Comparison of ENCODE assay signal across 22 mouse cellular contexts in genomic region chr10:25035363-25035762, GRCm38 (mm10).
DNase-seq lines count a peak whose midpoint lies in the region; ATAC-seq and TF ChIP-seq lines count a peak whose summit lies in the region.
"Had no signal": no experiment of that assay in that cellular context is flagged by ENCODE, and none has a peak within 500 bp of the region (broad histone marks: within the 10 kb centered on the region; RNA-seq: fewer than 3 reads in every experiment).

No protein-coding gene starts in this region.

- no peaks in the 10 kb centered on the region for H3K27me3 ChIP-seq in embryonic facial prominence, embryonic 14.5 days (replicated peaks; ENCODE audit: control insufficient read depth, insufficient read depth, low read length)
- no peaks in the 10 kb centered on the region for H3K27me3 ChIP-seq in embryonic facial prominence, embryonic 10.5 days (replicated peaks; ENCODE audit: low read depth, poor library complexity, severe bottlenecking)
- H3K27me3 ChIP-seq in hindbrain, embryonic 15.5 days = no peaks in the 10 kb centered on the region
- no peaks in the 10 kb centered on the region for H3K27me3 ChIP-seq in hindbrain, embryonic 10.5 days (ENCODE audit: insufficient read depth, poor library complexity, severe bottlenecking)
- H3K27me3 ChIP-seq: embryonic facial prominence, embryonic 12.5 days; forebrain, embryonic 12.5 days; forebrain, embryonic 15.5 days; heart, embryonic 12.5 days; heart, embryonic 15.5 days had no signal

- WGBS in embryonic facial prominence, embryonic 14.5 days = 63% methylated on average over 6 of the region's 6 CpGs
- 81% methylated on average over 6 of the region's 6 CpGs for WGBS in embryonic facial prominence, embryonic 10.5 days
- 65% methylated on average over 6 of the region's 6 CpGs for WGBS in hindbrain, embryonic 15.5 days
- 86% methylated on average over 6 of the region's 6 CpGs for WGBS in hindbrain, embryonic 10.5 days

- TF ChIP-seq CTCF in brain, embryonic 14.5 days (IDR thresholded peaks at IDR 0.05; ENCODE audit: borderline replicate concordance, extremely low read depth, insufficient read depth, insufficient read length) = no peak

- no peaks in the 10 kb centered on the region for H3K4me1 ChIP-seq in embryonic facial prominence, embryonic 14.5 days (ENCODE audit: control insufficient read depth, insufficient read depth, low read length)
- no peaks in the 10 kb centered on the region for H3K4me1 ChIP-seq in embryonic facial prominence, embryonic 10.5 days
- no peaks in the 10 kb centered on the region for H3K4me1 ChIP-seq in hindbrain, embryonic 15.5 days (replicated peaks)
- no peaks in the 10 kb centered on the region for H3K4me1 ChIP-seq in hindbrain, embryonic 10.5 days (replicated peaks)
- H3K4me1 ChIP-seq: embryonic facial prominence, embryonic 12.5 days; forebrain, embryonic 12.5 days; forebrain, embryonic 15.5 days; heart, embryonic 12.5 days; heart, embryonic 15.5 days had no signal

- H3K9me3 ChIP-seq in embryonic facial prominence, embryonic 14.5 days (ENCODE audit: control insufficient read depth, low read length) = no peaks in the 10 kb centered on the region
- H3K9me3 ChIP-seq in embryonic facial prominence, embryonic 10.5 days = no peaks in the 10 kb centered on the region
- H3K9me3 ChIP-seq in hindbrain, embryonic 15.5 days = no peaks in the 10 kb centered on the region
- H3K9me3 ChIP-seq in hindbrain, embryonic 10.5 days = no peaks in the 10 kb centered on the region
- H3K9me3 ChIP-seq: embryonic facial prominence, embryonic 12.5 days; forebrain, embryonic 12.5 days; forebrain, embryonic 15.5 days; heart, embryonic 15.5 days had no signal

- H3K36me3 ChIP-seq in embryonic facial prominence, embryonic 14.5 days (ENCODE audit: control insufficient read depth, insufficient read depth, low read length) = no peaks in the 10 kb centered on the region
- no peaks in the 10 kb centered on the region for H3K36me3 ChIP-seq in embryonic facial prominence, embryonic 10.5 days (replicated peaks)
- no peaks in the 10 kb centered on the region for H3K36me3 ChIP-seq in hindbrain, embryonic 15.5 days
- no peaks in the 10 kb centered on the region for H3K36me3 ChIP-seq in hindbrain, embryonic 10.5 days
- H3K36me3 ChIP-seq: embryonic facial prominence, embryonic 12.5 days; forebrain, embryonic 12.5 days; forebrain, embryonic 15.5 days; heart, embryonic 12.5 days; heart, embryonic 15.5 days had no signal

- no peak overlapping the region for H3K4me2 ChIP-seq in embryonic facial prominence, embryonic 14.5 days (ENCODE audit: low read depth, low read length)
- H3K4me2 ChIP-seq in hindbrain, embryonic 15.5 days = no peak overlapping the region
- H3K4me2 ChIP-seq: embryonic facial prominence, embryonic 12.5 days; forebrain, embryonic 12.5 days; forebrain, embryonic 15.5 days; heart, embryonic 12.5 days; heart, embryonic 15.5 days had no signal

- peak; percentile 41; the same call in 1 of the 2 replicates for ATAC-seq in embryonic facial prominence, embryonic 14.5 days (ENCODE audit: low read depth)
- ATAC-seq in hindbrain, embryonic 15.5 days (ENCODE audit: low FRiP score, low read depth) = peak; percentile 54
- ATAC-seq: activated CD4-positive, CD25-positive, alpha-beta regulatory T cell, adult 4 months; forebrain, embryonic 15.5 days; intestine, postnatal 0 days had no signal

- no peak overlapping the region for H3K27ac ChIP-seq in embryonic facial prominence, embryonic 14.5 days (replicated peaks; ENCODE audit: low read depth, low read length)
- H3K27ac ChIP-seq in embryonic facial prominence, embryonic 10.5 days (replicated peaks) = no peak overlapping the region
- H3K27ac ChIP-seq in hindbrain, embryonic 15.5 days (replicated peaks) = no peak overlapping the region
- H3K27ac ChIP-seq in hindbrain, embryonic 10.5 days = no peak overlapping the region
- H3K27ac ChIP-seq: embryonic facial prominence, embryonic 12.5 days; forebrain, embryonic 12.5 days; forebrain, embryonic 15.5 days; heart, embryonic 15.5 days had no signal

- H3K4me3 ChIP-seq in embryonic facial prominence, embryonic 14.5 days (ENCODE audit: low read depth, low read length) = no peak overlapping the region
- H3K4me3 ChIP-seq in embryonic facial prominence, embryonic 10.5 days = no peak overlapping the region
- no peak overlapping the region for H3K4me3 ChIP-seq in hindbrain, embryonic 15.5 days
- H3K4me3 ChIP-seq in hindbrain, embryonic 10.5 days = no peak overlapping the region
- H3K4me3 ChIP-seq: embryonic facial prominence, embryonic 12.5 days; erythroblast, embryonic 14.5 days; forebrain, embryonic 12.5 days; forebrain, embryonic 15.5 days; heart, embryonic 12.5 days; heart, embryonic 15.5 days had no signal

- peak; percentile 12 for DNase-seq in embryonic facial prominence, embryonic 14.5 days (ENCODE audit: low spot score)
- no peak for DNase-seq in embryonic facial prominence, embryonic 10.5 days (ENCODE audit: low spot score)
- DNase-seq in hindbrain, embryonic 10.5 days (ENCODE audit: low spot score) = no peak
- DNase-seq in brain, embryonic 14.5 days (ENCODE audit: low read depth) = peak; percentile 25
- no peak for DNase-seq in left cerebral cortex, adult 8-10 months (ENCODE audit: low spot score in 2 of 2)
- DNase-seq: adrenal gland, adult 8-10 months; adrenal gland, postnatal 25 days; cerebellum, adult 9-10 months; cerebellum, postnatal 14 days; gastrocnemius, postnatal 25 days; heart, adult 18-20 months; heart, postnatal 10 days; heart, postnatal 36 days had no signal

- no peak for TF ChIP-seq POLR2A in brain, embryonic 14.5 days (IDR thresholded peaks at IDR 0.05; ENCODE audit: borderline replicate concordance, extremely low read depth, insufficient read depth, insufficient read length, poor library complexity, severe bottlenecking)

- no peak overlapping the region for H3K9ac ChIP-seq in embryonic facial prominence, embryonic 14.5 days (ENCODE audit: low read depth, low read length)
- H3K9ac ChIP-seq in hindbrain, embryonic 15.5 days = no peak overlapping the region
- H3K9ac ChIP-seq: embryonic facial prominence, embryonic 12.5 days; forebrain, embryonic 12.5 days; forebrain, embryonic 15.5 days; heart, embryonic 12.5 days; heart, embryonic 15.5 days had no signal

Comparison
In these comparisons a context has a peak if more than half of its experiments do, and no peak if none do; other contexts are left out.
1. DNase-seq: peak in embryonic facial prominence, embryonic 14.5 days (single experiment) and brain, embryonic 14.5 days (single experiment); none in embryonic facial prominence, embryonic 10.5 days (single experiment), hindbrain, embryonic 10.5 days (single experiment) and left cerebral cortex, adult 8-10 months (0 of 2).